Mouse (Mus musculus) splenic B cell, adult 2 months (primary cell): ENCODE measurements around the gene Sirt5.

ENCODE experiments used
- DNase-seq: peaks from one replicate; pipeline ENCODE4 v3.0.0-alpha.2; 2011; ENCODE audit warnings: low read depth, low spot score
- H3K27me3 ChIP-seq: 2 replicates; pipeline ENCODE4 v1.6.1; 2012; ENCODE audit warnings: mild to moderate bottlenecking, low read length, moderate library complexity, mixed read lengths; ENCODE audit not compliant: control insufficient read depth, poor library complexity, insufficient read depth, severe bottlenecking
- H3K36me3 ChIP-seq: 2 replicates; pipeline ENCODE4 v1.6.1; 2012; ENCODE audit warnings: mild to moderate bottlenecking, low read length, moderate library complexity, mixed read lengths; ENCODE audit not compliant: control insufficient read depth, poor library complexity, insufficient read depth, severe bottlenecking

Gene Sirt5

DNA sequence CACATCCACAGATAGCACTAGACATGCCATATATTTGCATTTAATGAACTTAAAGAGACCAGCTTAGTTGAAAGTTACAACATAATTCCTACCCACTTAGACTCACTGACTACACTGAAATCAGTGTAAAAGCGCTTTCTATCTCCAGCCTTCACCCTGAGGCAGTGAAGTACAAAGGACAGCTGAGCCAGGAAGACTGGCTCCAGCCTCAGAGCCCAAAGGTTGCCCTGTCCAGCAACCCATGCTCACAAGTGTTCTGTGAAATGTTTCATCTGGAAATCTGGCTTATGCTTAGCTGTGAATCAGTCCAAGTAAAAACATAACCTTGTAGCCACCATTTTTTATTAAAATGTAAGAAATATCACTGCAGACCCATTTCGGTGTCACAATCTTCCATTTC is 48.3 kb downstream of the Sirt5 start:
- DNase-seq, result no peak
- peaks cover 22% of the 10 kb centered on the region; the same call in 1 of the 2 replicates for H3K36me3 ChIP-seq
- no peaks in the 10 kb centered on the region for H3K27me3 ChIP-seq

DNA sequence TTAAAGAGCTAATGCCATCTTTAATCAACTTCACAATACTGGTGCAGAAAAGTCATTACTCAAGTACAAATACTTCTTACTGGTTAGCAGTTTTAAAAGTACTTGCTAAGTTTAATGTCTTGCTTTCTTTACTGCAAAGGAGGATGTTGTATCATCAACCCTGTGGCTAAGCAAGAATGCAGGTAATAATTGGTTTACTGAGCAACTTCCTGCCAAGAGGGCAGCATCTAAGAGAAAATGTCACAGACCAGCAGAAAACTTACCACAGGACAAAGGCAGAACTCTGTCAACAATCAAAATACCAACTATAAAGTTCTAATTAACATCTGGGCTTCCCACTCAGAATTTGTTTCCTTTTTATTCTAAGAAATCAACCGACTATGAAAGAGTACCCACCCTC is 50.0 kb downstream of the Sirt5 start:
- H3K36me3 ChIP-seq, result peaks cover 22% of the 10 kb centered on the region; the same call in 1 of the 2 replicates
- no peaks in the 10 kb centered on the region for H3K27me3 ChIP-seq
- no peak for DNase-seq

DNA sequence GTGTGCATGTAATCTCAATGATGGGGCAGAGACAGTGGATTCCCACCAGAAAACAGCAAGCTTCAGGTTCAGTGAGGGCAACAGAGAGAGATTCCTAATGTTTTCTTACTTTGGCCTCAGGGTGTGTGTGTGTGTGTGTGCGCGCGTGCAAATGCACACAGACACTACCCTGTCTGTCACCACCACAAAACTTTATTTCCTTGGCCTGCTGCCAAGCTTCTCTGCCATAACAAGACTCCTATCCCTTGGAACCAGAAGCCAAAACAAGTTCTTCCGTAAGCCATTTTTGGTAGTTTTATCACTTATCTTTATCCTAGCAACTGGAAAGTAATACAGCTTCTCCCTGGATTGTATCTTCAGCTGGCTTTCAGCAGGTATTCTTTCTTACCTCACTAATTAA is 63.1 kb downstream of the Sirt5 start:
- 0 out of 2 replicates have a peak, but pooled peaks cover 3% of the 10 kb centered on the region for H3K36me3 ChIP-seq
- no peak for DNase-seq
- H3K27me3 ChIP-seq, result no peaks in the 10 kb centered on the region; the same call in 1 of the 2 replicates

- H3K27me3 ChIP-seq, result no peaks in the 10 kb centered on the region
- DNase-seq, result no peak
Measured at GRCm38 (mm10) chr13:43433395-43433794, 68.1 kb downstream of the Sirt5 start.

DNA sequence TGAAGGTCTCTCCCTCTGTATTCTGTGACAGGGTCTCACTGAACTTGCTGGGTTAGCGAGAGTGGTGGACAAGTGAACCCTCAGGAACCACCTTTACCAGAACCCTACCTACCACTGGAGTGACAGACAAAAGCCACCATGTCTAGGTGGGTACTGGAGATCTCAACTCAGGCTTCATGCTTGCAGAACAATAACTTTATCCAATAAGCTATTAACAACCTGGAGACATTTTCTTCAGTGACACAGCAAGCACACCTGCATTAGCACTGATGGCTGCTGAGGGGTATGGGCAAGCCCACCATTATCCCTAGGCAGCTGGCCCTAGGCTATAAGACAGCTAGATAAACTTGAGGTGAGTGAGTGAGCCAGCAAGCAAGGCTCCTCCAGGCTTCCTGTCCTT is 75.1 kb downstream of the Sirt5 start:
- Histone ChIP-seq H3K27me3 (no peaks in the 10 kb centered on the region), H3K36me3 (no peaks in the 10 kb centered on the region)
- DNase-seq, result no peak

More at GRCm38 (mm10) chr13:43433395-43433794, 68.1 kb downstream of the Sirt5 start:
- 0 out of 2 replicates have a peak, but pooled peaks cover 3% of the 10 kb centered on the region for H3K36me3 ChIP-seq

DNA sequence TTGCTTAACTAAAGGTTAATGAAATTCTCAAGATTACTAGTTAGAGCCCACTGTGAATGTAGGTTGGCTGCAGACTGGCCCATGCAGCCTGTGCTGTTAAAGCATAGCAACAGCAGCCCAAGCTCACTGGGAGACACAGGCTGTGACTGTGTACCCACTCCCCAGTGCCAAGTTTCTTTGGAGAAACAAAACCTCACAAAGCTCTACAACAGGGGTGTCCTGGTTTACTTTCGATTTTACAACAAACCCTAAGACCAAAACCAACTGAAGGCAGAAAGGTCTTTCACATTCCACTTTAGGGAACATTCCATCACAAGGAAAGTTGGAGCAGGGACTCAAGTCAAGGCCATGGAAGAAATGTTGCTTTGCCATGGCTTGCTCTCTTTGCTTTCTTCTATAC is 77.3 kb downstream of the Sirt5 start:
- H3K27me3 ChIP-seq, result no peaks in the 10 kb centered on the region
- no peaks in the 10 kb centered on the region for H3K36me3 ChIP-seq
- no peak for DNase-seq

DNA sequence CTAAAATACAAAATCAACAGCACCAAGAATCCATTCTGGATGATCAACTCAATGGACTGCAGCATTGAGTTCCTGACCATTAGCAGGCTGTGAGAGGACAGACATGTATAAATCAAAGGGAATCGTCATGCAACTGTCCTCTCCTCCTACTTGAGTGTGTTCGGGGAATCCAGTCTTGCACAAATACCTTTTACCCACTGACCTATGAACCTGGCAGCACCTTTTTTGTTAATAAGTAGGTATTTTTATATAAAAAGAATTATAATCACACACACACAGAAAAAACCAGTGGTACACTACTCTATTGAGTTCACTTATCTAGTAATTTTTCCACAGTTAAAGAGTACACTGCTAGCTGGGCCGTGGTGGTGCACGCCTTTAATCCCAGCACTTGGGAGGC is 78.4 kb downstream of the Sirt5 start:
- DNase-seq, result no peak
- no peaks in the 10 kb centered on the region for H3K27me3 ChIP-seq
- H3K36me3 ChIP-seq, result no peaks in the 10 kb centered on the region

- DNase-seq, result no peak
- H3K27me3 ChIP-seq, result no peaks in the 10 kb centered on the region
Measured at GRCm38 (mm10) chr13:43444717-43445116, 79.4 kb downstream of the Sirt5 start.

More at GRCm38 (mm10) chr13:43444717-43445116, 79.4 kb downstream of the Sirt5 start:
- no peaks in the 10 kb centered on the region for H3K36me3 ChIP-seq
